Mouse (Mus musculus): ENCODE data around the gene Txnrd1.

DNA sequence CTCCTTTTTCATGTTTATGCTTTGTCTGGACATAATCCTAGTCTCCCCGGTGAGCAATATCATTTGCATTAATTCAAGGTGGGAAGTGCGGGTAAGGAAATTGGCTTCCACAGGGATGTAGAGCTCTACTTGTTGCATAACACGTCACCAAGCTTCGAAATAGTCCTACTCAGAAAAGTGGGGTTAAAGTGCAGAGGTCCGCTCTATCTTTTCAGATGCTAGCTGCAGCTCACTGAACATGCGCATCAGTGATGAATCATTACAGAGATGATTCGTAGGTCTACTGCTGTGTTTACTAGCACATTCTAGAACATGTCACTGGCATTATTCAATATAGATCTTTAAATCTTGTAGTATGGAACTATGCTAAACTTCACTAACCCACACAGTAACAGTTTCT, 4.6 kb downstream of the Txnrd1 start:
- TF ChIP-seq CTCF (IDR thresholded peaks at IDR 0.05; ENCODE audit: extremely low read depth, insufficient read length, insufficient replicate concordance, low read depth, low read length) = no peak
- TF ChIP-seq POLR2A (IDR thresholded peaks at IDR 0.05; ENCODE audit: low read depth, low read length) = no peak

All from small intestine, adult 2 months (tissue).